Mouse (Mus musculus) heart, embryonic 16.5 days (tissue): ENCODE measurements around the gene Matn4. TPM values are rescaled to one million over a fixed set of nuclear protein-coding genes. Genes with fewer than 3 reads are reported as not detected.

Experiments
- ATAC-seq: fragments of 200-750 bp; cut with Nextera tagmentation; replicated peaks from 2 replicates; pipeline ENCODE4 v1.8.0; 2017; ENCODE audit warnings: moderate number of reproducible peaks; ENCODE audit not compliant: insufficient read depth, low FRiP score; ENCODE audit errors: extremely low read depth
- H3K27ac ChIP-seq: fragments of 300-500 bp; sonication (generic); 2 replicates; pipeline ENCODE4 v1.5.1; 2014; ENCODE audit warnings: mild to moderate bottlenecking, low read length, control low read depth, moderate library complexity
- H3K27me3 ChIP-seq: fragments of 300-500 bp; sonication (generic); 2 replicates; pipeline ENCODE4 v1.6.1; 2014; ENCODE audit warnings: low read length, mixed read lengths; ENCODE audit not compliant: control insufficient read depth, insufficient read depth
- H3K36me3 ChIP-seq: fragments of 300-500 bp; sonication (generic); 2 replicates; pipeline ENCODE4 v1.6.1; 2014; ENCODE audit not compliant: control insufficient read depth, insufficient read depth
- H3K4me1 ChIP-seq: fragments of 300-500 bp; sonication (generic); 2 replicates; pipeline ENCODE4 v1.6.1; 2014; ENCODE audit warnings: low read length, mixed read lengths; ENCODE audit not compliant: control insufficient read depth, insufficient read depth
- H3K4me2 ChIP-seq: fragments of 300-500 bp; sonication (generic); 2 replicates; pipeline ENCODE4 v1.6.1; 2014; ENCODE audit warnings: low read depth, mild to moderate bottlenecking, control low read depth, low read length
- H3K4me3 ChIP-seq: fragments of 300-500 bp; sonication (generic); 2 replicates; pipeline ENCODE4 v1.5.1; 2014; ENCODE audit warnings: mild to moderate bottlenecking, control low read depth, low read length
- H3K9ac ChIP-seq: fragments of 300-500 bp; sonication (generic); 2 replicates; pipeline ENCODE4 v1.6.1; 2014; ENCODE audit warnings: low read length, control low read depth
- H3K9me3 ChIP-seq: fragments of 300-500 bp; sonication (generic); replicated peaks from 2 replicates; pipeline ENCODE4 v1.6.1; 2016; ENCODE audit warnings: low read length; ENCODE audit not compliant: control insufficient read depth
- WGBS: fragments of 180-500 bp; shearing (Covaris S2); extraction: QIAGEN DNeasy Blood & Tissue Kit; methylation state at CpG from one replicate; pipeline ENCODE4 v1.1.7; 2014; 5-methylcytosine and 5-hydroxymethylcytosine counted together
- polyA plus RNA-seq: library from polyadenylated mRNA; unstranded; fragments of >200 nt; fragmentation: Nextera tagmentation; extraction: Ambion mirVana; gene quantifications from 2 replicates; pipeline ENCODE4 v1.2.1, GENCODE M21; 2015

Gene Matn4
- polyA plus RNA-seq, 1 experiment from 2014 or later = 7.2 TPM

DNA sequence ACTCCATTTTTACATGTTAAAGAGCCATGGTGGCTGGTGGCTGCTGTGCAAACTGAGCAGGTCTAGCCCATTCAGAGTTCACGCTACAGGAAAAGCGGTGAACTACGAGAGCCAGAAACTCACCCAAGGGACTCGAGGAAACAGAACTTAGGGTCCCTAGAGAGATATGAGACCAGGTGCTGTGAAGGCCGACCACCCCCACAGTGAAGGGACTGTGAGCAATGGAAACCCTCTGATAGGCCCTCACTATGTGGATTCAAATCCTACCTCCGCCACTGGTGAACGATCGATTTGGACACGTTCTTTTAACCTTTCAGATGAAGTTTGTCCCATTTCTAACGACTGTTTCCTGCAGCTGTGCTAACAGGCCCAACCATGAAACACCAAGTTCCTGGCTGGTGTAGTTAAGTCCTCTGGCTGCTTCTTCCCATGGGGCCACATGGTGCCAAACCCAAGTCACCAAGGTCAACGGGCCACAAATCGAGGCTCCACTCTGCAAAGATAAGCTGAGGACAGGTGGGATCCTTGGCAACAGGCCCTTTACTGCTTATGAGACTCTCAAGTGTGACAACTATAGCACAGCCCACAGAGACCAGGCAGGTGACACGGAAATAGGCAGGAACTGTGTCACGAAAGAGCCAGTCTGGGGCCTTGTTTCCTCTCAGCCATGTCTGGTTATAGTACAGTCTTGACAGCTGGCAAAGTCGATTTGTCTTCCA, 17.9 kb upstream of the Matn4 start:
- Histone ChIP-seq H3K36me3 (peaks cover 15% of the 10 kb centered on the region), H3K9ac (no peak overlapping the region), H3K4me2 (no peak overlapping the region), H3K27ac (no peak overlapping the region), H3K4me3 (no peak overlapping the region), H3K4me1 (no peaks in the 10 kb centered on the region), H3K9me3 (no peaks in the 10 kb centered on the region), H3K27me3 (peaks cover 4% of the 10 kb centered on the region; the same call in 1 of the 2 replicates)
- ATAC-seq = no peak
- WGBS = 78% methylated on average over 15 of the region's 15 CpGs

DNA sequence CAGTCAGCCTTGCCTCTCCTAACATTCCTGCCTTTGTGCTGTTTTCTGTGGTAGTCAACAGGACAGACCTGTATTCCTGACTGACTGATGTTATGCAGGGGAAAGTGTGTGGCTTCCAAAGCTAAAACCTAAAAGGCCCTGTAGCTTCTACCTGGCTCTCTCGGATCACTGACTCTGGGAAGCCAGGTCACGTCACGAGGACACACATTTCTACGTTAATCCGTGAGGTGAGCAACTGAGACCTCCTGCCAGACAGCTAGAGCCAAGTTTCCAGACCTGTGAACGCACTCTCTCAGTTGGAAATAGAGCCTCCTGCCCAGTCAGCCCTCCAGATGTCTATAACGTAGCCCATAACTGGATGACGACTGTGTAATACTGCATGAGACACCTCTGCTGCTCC, 17.0 kb upstream of the Matn4 start:
- no peak overlapping the region for H3K9ac ChIP-seq
- no peak for ATAC-seq
- no peaks in the 10 kb centered on the region for H3K4me1 ChIP-seq
- no peak overlapping the region for H3K4me3 ChIP-seq
- WGBS = 77% methylated on average over 8 of the region's 8 CpGs
- H3K27me3 ChIP-seq = peaks cover 4% of the 10 kb centered on the region; the same call in 1 of the 2 replicates
- H3K36me3 ChIP-seq = peaks cover 9% of the 10 kb centered on the region
- no peak overlapping the region for H3K27ac ChIP-seq
- no peaks in the 10 kb centered on the region for H3K9me3 ChIP-seq
- no peak overlapping the region for H3K4me2 ChIP-seq

GRCm38 (mm10) chr2:164421306-164421705, 16.3 kb upstream of the Matn4 start:
- no peaks in the 10 kb centered on the region for H3K9me3 ChIP-seq
- H3K27me3 ChIP-seq = peaks cover 2% of the 10 kb centered on the region; the same call in 1 of the 2 replicates
- WGBS = 85% methylated on average over 7 of the region's 7 CpGs
- H3K9ac ChIP-seq = no peak overlapping the region
- no peak overlapping the region for H3K4me3 ChIP-seq
- H3K4me1 ChIP-seq = no peaks in the 10 kb centered on the region
- peaks cover 5% of the 10 kb centered on the region; the same call in 1 of the 2 replicates for H3K36me3 ChIP-seq
- no peak for ATAC-seq
- no peak overlapping the region for H3K27ac ChIP-seq
- no peak overlapping the region for H3K4me2 ChIP-seq

DNA sequence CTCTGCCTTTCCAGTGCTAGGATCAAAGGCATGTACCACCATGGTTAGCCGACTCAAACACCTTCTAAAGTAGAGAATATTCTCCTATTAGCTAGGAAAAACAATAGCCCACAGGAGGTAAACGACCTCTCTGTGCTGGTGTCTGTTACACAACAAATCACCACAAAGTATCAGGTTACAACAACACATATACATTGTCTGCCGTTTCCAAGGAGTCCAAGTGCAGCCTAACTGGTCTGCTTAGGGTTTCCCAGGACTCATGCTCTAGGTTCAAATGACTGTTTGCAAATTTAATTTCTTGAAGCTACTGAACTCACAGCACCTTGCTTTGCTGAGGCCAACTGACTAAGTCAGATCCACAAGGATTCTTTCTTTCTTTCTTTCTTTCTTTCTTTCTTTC, 14.5 kb upstream of the Matn4 start:
- Histone ChIP-seq H3K4me2 (no peak overlapping the region), H3K27me3 (peaks cover 9% of the 10 kb centered on the region), H3K36me3 (no peaks in the 10 kb centered on the region), H3K9ac (no peak overlapping the region), H3K4me3 (no peak overlapping the region), H3K4me1 (no peaks in the 10 kb centered on the region), H3K9me3 (no peaks in the 10 kb centered on the region), H3K27ac (no peak overlapping the region)
- ATAC-seq = no peak
- WGBS = 8% methylated on average over 3 of the region's 3 CpGs

- WGBS = 31% methylated on average over 3 of the region's 3 CpGs
- Histone ChIP-seq H3K4me3 (no peak overlapping the region), H3K36me3 (no peaks in the 10 kb centered on the region), H3K9me3 (no peaks in the 10 kb centered on the region), H3K9ac (no peak overlapping the region), H3K4me1 (no peaks in the 10 kb centered on the region), H3K27me3 (peaks cover 16% of the 10 kb centered on the region), H3K27ac (no peak overlapping the region), H3K4me2 (no peak overlapping the region)
- no peak for ATAC-seq
These were observed 13.4 kb upstream of the Matn4 start for GRCm38 (mm10) chr2:164418308-164418875.

DNA sequence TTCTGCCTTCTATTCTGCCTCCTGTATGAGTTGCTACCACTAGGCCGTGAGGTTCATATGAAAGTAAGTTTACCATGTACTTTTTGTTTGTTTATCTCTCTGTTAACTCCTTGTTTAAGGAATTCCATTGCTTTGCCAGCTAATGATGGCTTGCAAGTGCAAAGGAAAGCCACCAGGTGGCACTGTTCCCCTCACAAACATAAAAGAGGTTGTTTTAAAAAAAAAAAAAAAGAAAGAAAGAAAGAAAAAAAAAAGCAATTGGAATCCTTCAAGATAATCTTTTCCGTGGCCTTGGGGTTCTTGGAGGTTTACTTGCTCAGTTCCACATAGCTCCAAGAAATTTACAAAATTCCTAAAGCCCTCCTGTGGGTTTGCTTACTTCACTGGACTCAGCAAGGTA, 12.2 kb upstream of the Matn4 start:
- no peak for ATAC-seq
- Histone ChIP-seq H3K27me3 (peaks cover 16% of the 10 kb centered on the region), H3K4me2 (no peak overlapping the region), H3K9me3 (no peaks in the 10 kb centered on the region), H3K36me3 (no peaks in the 10 kb centered on the region), H3K9ac (no peak overlapping the region), H3K4me3 (no peak overlapping the region), H3K27ac (no peak overlapping the region), H3K4me1 (no peaks in the 10 kb centered on the region)
- WGBS = 0% methylated on average over 2 of the region's 2 CpGs

GRCm38 (mm10) chr2:164414581-164414980, 9.6 kb upstream of the Matn4 start:
- Histone ChIP-seq H3K36me3 (no peaks in the 10 kb centered on the region), H3K9ac (no peak overlapping the region), H3K27me3 (peaks cover 32% of the 10 kb centered on the region), H3K4me2 (peak overlapping the region; percentile 44), H3K9me3 (no peaks in the 10 kb centered on the region), H3K4me1 (no peaks in the 10 kb centered on the region), H3K4me3 (peak overlapping the region; percentile 16; the same call in 1 of the 2 replicates), H3K27ac (no peak overlapping the region)
- WGBS = 70% methylated on average over 10 of the region's 10 CpGs
- ATAC-seq = no peak

DNA sequence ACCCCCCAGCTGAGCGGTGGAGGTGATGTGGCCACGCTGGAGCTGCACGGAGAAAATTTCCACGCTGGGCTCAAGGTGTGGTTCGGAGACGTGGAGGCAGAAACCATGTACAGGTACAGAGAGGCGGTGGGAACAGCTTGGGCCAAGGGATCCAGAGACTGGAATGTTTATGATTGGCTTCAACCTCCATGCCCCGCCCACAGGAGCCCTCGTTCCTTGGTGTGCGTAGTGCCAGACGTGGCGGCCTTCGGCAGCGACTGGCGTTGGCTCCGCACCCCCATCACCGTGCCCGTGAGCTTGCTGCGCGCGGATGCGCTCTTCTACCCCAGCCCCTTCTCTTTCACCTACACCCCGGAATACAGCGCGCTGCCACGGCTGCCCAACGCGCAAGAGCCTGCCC, 9.2 kb upstream of the Matn4 start:
- H3K27me3 ChIP-seq = peaks cover 35% of the 10 kb centered on the region
- H3K4me1 ChIP-seq = no peaks in the 10 kb centered on the region
- H3K4me2 ChIP-seq = peak overlapping the region; percentile 44
- no peaks in the 10 kb centered on the region for H3K9me3 ChIP-seq
- ATAC-seq = no peak
- no peak overlapping the region for H3K27ac ChIP-seq
- H3K9ac ChIP-seq = no peak overlapping the region
- WGBS = 16% methylated on average over 28 of the region's 28 CpGs
- peak overlapping the region; percentile 16; the same call in 1 of the 2 replicates for H3K4me3 ChIP-seq
- H3K36me3 ChIP-seq = no peaks in the 10 kb centered on the region

DNA sequence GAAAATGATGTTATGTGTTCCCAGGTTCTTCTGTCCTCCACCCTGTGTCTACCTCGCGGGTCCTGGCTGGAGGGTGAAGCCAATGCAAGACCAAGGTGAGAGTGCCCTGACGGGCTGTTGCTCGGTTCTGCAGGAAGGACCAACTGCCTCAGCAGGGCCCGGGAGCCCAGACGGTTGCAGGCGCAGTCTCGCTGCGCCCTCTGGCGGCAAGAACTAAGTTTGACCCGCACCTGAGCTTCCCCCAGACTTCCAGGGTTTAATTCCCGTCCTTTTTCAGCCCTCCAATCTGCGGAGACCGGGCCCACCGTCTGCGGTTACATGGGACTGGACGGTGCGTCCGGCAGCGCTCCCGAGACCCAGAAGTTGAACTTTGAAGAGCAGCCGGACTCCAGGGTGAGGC, 2.7 kb upstream of the Matn4 start:
- Histone ChIP-seq H3K9me3 (no peaks in the 10 kb centered on the region), H3K4me2 (peak overlapping the region; percentile 43; the same call in 1 of the 2 replicates), H3K36me3 (no peaks in the 10 kb centered on the region), H3K9ac (no peak overlapping the region), H3K27ac (no peak overlapping the region), H3K4me1 (peaks cover 13% of the 10 kb centered on the region), H3K27me3 (peaks cover 81% of the 10 kb centered on the region), H3K4me3 (no peak overlapping the region)
- 0 out of 2 replicates have a peak, but pooled peaks have one; percentile 33 for ATAC-seq
- 2% methylated on average over 22 of the region's 22 CpGs for WGBS
